Mouse (Mus musculus): ENCODE results near the gene Prok1. TPM values are rescaled to one million over a fixed set of nuclear protein-coding genes. Genes with fewer than 3 reads are reported as not detected.
A peak's percentile ranks its signal among the peaks of the same experiment; 100 is the strongest.

Prok1 gene
- polyA plus RNA-seq, 1 experiment from 2014 or later, result not detected

DNA sequence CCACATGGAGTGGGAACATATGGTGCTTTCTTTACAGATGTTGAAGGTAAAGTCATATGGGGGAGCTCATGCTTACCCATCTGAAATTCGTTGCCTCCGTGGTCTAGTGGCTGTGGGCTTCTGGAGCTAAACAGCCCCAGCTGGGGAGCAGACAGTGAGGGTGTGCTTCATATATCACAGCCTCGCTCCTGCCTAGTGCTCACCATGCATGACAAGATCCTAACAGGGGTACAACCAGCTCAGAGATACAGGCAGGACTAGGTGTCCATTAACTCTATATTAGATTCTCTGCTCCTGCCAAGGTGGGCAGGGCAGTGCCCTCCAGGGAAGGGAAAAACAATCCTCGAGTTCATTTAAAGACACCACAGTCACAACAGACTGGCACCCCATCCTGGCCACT is 8.3 kb downstream of the Prok1 start:
- ATAC-seq, result no peak
- no peak for TF ChIP-seq CTCF (IDR thresholded peaks at IDR 0.05; ENCODE audit: low read depth)
- no peak overlapping the region for H3K4me3 ChIP-seq (ENCODE audit: low read depth, low read length)
- H3K9ac ChIP-seq (ENCODE audit: low read depth, low read length), result no peak overlapping the region
- no peak overlapping the region for H3K4me2 ChIP-seq (replicated peaks; ENCODE audit: low read depth)
- H3K27me3 ChIP-seq (replicated peaks; ENCODE audit: control insufficient read depth, insufficient read depth, low read length), result no peaks in the 10 kb centered on the region
- 59% methylated on average over 4 of the region's 4 CpGs for WGBS
- peak overlapping the region; percentile 54; the same call in 1 of the 2 replicates for H3K27ac ChIP-seq (ENCODE audit: low read depth, low read length)
- H3K9me3 ChIP-seq (ENCODE audit: control insufficient read depth), result no peaks in the 10 kb centered on the region
- H3K4me1 ChIP-seq (replicated peaks; ENCODE audit: control insufficient read depth, insufficient read depth, low read length), result no peaks in the 10 kb centered on the region
- H3K36me3 ChIP-seq (ENCODE audit: control insufficient read depth, insufficient read depth), result no peaks in the 10 kb centered on the region

DNA sequence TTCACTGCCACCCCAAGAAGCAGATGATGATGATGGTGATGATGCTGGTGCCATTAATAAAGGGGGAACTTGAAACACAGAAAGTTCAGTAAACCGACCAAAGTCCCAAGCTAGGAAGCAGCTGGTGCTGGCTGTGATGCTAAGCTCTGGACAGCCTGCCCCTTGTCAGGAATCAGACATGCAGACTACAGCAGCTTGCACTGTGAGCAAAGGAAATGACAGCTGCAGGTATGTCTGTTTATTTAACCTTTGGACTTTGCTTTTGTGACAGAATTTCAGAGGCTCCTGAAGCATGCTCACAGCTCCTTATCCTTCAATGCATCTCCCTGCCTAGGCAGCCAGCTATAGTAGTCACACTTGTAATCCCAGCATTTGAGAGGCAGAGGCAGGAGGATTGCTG is 9.0 kb downstream of the Prok1 start, which contains the start of gene A630076J17Rik:
Gene A630076J17Rik, plus strand, starts transcription at position 88 of the 400 bp plus-strand sequence.
- 7% methylated on average over 1 of the region's 1 CpGs for WGBS
- H3K36me3 ChIP-seq (ENCODE audit: control insufficient read depth, insufficient read depth), result no peaks in the 10 kb centered on the region
- no peak within 1 kb of the TSS for H3K4me3 ChIP-seq (ENCODE audit: low read depth, low read length)
- no peak for TF ChIP-seq CTCF (IDR thresholded peaks at IDR 0.05; ENCODE audit: low read depth)
- H3K9ac ChIP-seq (ENCODE audit: low read depth, low read length), result no peak within 1 kb of the TSS
- H3K4me1 ChIP-seq (replicated peaks; ENCODE audit: control insufficient read depth, insufficient read depth, low read length), result no peaks in the 10 kb centered on the region
- no peaks in the 10 kb centered on the region for H3K27me3 ChIP-seq (replicated peaks; ENCODE audit: control insufficient read depth, insufficient read depth, low read length)
- H3K9me3 ChIP-seq (ENCODE audit: control insufficient read depth), result no peaks in the 10 kb centered on the region
- peak within 1 kb of the TSS; percentile 7; the same call in 1 of the 2 replicates for H3K4me2 ChIP-seq (replicated peaks; ENCODE audit: low read depth)
- H3K27ac ChIP-seq (ENCODE audit: low read depth, low read length), result peak within 1 kb of the TSS; percentile 69
- ATAC-seq, result peak; percentile 83

DNA sequence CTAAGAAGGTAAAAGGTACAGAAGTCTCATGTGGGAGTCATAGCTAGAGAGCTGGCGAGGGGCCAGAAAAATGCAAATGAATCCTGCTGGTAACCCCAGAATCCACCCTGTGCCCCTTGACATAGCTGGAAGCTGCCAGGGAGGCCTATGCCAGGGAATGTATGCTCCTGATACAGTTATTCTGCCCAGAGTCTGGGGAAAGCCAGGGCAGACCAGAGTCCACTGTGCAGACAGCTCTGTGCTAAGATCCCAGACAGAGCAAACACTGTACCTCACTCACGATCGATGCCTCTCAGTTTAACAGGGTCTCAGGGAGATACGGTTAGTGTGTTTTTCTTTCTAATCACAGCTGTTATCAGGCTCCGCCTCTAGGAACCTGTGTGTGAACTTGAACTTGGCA is 9.7 kb downstream of the Prok1 start:
- peak overlapping the region; percentile 69; the same call in 1 of the 2 replicates for H3K27ac ChIP-seq (ENCODE audit: low read depth, low read length)
- no peaks in the 10 kb centered on the region for H3K4me1 ChIP-seq (replicated peaks; ENCODE audit: control insufficient read depth, insufficient read depth, low read length)
- H3K36me3 ChIP-seq (ENCODE audit: control insufficient read depth, insufficient read depth), result no peaks in the 10 kb centered on the region
- no peak for TF ChIP-seq CTCF (IDR thresholded peaks at IDR 0.05; ENCODE audit: low read depth)
- ATAC-seq, result peak; percentile 87
- H3K4me3 ChIP-seq (ENCODE audit: low read depth, low read length), result no peak overlapping the region
- H3K27me3 ChIP-seq (replicated peaks; ENCODE audit: control insufficient read depth, insufficient read depth, low read length), result no peaks in the 10 kb centered on the region
- H3K9me3 ChIP-seq (ENCODE audit: control insufficient read depth), result no peaks in the 10 kb centered on the region
- 26% methylated on average over 5 of the region's 5 CpGs for WGBS
- peak overlapping the region; percentile 7; the same call in 1 of the 2 replicates for H3K4me2 ChIP-seq (replicated peaks; ENCODE audit: low read depth)
- H3K9ac ChIP-seq (ENCODE audit: low read depth, low read length), result no peak overlapping the region

DNA sequence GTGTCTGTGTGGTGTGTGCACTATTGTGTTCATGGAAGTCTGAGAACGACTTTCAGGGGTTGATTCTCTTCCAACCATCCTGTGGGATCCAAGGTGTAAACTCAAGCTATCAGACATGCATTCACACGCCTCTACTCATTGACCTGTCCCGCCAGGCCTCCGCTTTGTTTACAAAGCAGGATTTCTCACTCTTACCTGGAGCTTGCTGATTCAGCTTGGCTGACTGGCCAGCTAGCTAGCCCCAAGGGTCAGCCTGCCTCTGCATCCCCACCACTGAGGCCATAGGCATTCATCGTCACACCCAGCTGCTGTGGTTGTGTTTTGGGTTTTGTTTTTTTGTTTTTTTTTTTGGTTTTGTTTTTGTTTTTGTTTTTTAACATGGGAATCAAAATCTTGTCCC is 10.3 kb downstream of the Prok1 start:
- Histone ChIP-seq H3K4me2 (replicated peaks; ENCODE audit: low read depth) (no peak overlapping the region), H3K4me1 (replicated peaks; ENCODE audit: control insufficient read depth, insufficient read depth, low read length) (no peaks in the 10 kb centered on the region), H3K27ac (ENCODE audit: low read depth, low read length) (peak overlapping the region; percentile 22; the same call in 1 of the 2 replicates), H3K9ac (ENCODE audit: low read depth, low read length) (no peak overlapping the region), H3K36me3 (ENCODE audit: control insufficient read depth, insufficient read depth) (no peaks in the 10 kb centered on the region), H3K27me3 (replicated peaks; ENCODE audit: control insufficient read depth, insufficient read depth, low read length) (no peaks in the 10 kb centered on the region), H3K4me3 (ENCODE audit: low read depth, low read length) (no peak overlapping the region), H3K9me3 (ENCODE audit: control insufficient read depth) (no peaks in the 10 kb centered on the region)
- WGBS, result 42% methylated on average over 5 of the region's 5 CpGs
- ATAC-seq, result no peak
- no peak for TF ChIP-seq CTCF (IDR thresholded peaks at IDR 0.05; ENCODE audit: low read depth)

DNA sequence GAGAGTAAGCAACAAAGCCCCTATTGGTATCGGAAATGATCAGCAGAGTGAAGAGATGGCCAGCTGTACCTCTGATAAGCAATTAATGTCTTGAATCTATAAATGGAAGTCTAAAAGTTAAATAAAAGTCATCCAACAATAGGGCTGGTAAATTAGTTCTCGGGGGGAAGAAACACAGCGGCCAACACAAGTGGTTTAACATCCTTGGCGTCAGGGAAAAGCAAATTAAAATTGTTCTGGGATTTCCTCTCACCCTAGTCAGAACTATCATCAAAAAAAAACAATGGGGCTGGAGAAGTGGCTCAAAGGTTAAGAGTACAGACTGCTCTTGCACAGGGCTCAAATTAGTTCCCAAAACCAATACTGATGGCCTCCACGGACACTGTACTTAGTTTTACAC is 13.7 kb downstream of the Prok1 start:
- 91% methylated on average over 5 of the region's 5 CpGs for WGBS

DNA sequence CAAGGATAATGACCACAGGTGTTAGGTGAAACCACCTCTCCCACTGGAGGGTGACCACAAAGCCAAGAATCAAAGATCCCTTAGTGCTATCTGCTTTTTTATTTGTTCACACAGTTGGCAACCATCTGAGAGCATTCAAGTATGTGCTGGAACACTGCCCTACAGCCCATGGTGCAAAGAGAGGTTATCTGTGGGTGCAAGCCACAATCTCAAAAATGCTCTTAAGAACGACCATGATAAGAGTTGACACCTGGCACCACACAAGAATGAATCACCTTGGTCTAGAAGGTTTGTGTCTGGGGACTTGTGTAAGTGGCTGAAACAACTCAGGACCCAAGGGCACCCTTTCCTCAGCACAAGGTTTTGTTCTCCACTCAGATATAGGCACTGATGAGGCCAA is 16.3 kb downstream of the Prok1 start:
- no peak overlapping the region for H3K4me2 ChIP-seq (replicated peaks; ENCODE audit: low read depth)
- no peak overlapping the region for H3K27ac ChIP-seq (ENCODE audit: low read depth, low read length)
- H3K4me1 ChIP-seq (replicated peaks; ENCODE audit: control insufficient read depth, insufficient read depth, low read length), result no peaks in the 10 kb centered on the region
- no peak overlapping the region for H3K4me3 ChIP-seq (ENCODE audit: low read depth, low read length)
- H3K9me3 ChIP-seq (ENCODE audit: control insufficient read depth), result no peaks in the 10 kb centered on the region
- no peak for TF ChIP-seq CTCF (IDR thresholded peaks at IDR 0.05; ENCODE audit: low read depth)
- no peak for ATAC-seq
- 21% methylated on average over 1 of the region's 1 CpGs for WGBS
- no peak overlapping the region for H3K9ac ChIP-seq (ENCODE audit: low read depth, low read length)
- H3K27me3 ChIP-seq (replicated peaks; ENCODE audit: control insufficient read depth, insufficient read depth, low read length), result no peaks in the 10 kb centered on the region
- no peaks in the 10 kb centered on the region for H3K36me3 ChIP-seq (ENCODE audit: control insufficient read depth, insufficient read depth)

More for the DNA sequence above, 13.7 kb downstream of the Prok1 start:
- Histone ChIP-seq H3K4me1 (replicated peaks; ENCODE audit: control insufficient read depth, insufficient read depth, low read length) (no peaks in the 10 kb centered on the region), H3K4me2 (replicated peaks; ENCODE audit: low read depth) (no peak overlapping the region), H3K27ac (ENCODE audit: low read depth, low read length) (no peak overlapping the region), H3K36me3 (ENCODE audit: control insufficient read depth, insufficient read depth) (no peaks in the 10 kb centered on the region), H3K27me3 (replicated peaks; ENCODE audit: control insufficient read depth, insufficient read depth, low read length) (no peaks in the 10 kb centered on the region), H3K9me3 (ENCODE audit: control insufficient read depth) (no peaks in the 10 kb centered on the region), H3K4me3 (ENCODE audit: low read depth, low read length) (no peak overlapping the region), H3K9ac (ENCODE audit: low read depth, low read length) (no peak overlapping the region)
- ATAC-seq, result no peak
- TF ChIP-seq CTCF (IDR thresholded peaks at IDR 0.05; ENCODE audit: low read depth), result no peak

DNA sequence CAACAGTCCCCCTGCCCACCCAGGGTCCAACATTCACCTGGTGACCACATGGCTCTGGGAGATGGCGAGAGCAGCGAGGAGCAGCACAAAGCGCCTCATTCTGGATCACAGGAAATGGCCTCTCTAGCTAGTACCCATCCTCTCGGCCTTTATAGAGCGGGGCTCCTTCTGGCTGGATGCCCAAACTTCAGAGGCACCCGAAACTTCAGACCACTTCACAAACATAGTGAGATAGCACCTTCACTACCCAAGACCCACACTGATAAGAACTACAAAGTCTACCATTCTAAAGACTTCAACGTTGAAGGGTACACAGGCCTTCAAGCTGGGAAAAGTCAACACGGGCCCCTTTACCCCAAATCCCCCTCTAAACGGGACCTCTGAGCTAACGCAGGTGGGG is 17.9 kb downstream of the Prok1 start, which contains the start of gene Cym:
Gene Cym, minus strand, starts transcription at position 125 of the 400 bp plus-strand sequence.
- Histone ChIP-seq H3K4me1 (replicated peaks; ENCODE audit: control insufficient read depth, insufficient read depth, low read length) (0 out of 2 replicates have a peak, but pooled peaks cover 6% of the 10 kb centered on the region), H3K36me3 (ENCODE audit: control insufficient read depth, insufficient read depth) (no peaks in the 10 kb centered on the region), H3K9ac (ENCODE audit: low read depth, low read length) (no peak within 1 kb of the TSS), H3K9me3 (ENCODE audit: control insufficient read depth) (no peaks in the 10 kb centered on the region), H3K27me3 (replicated peaks; ENCODE audit: control insufficient read depth, insufficient read depth, low read length) (no peaks in the 10 kb centered on the region), H3K4me2 (replicated peaks; ENCODE audit: low read depth) (no peak within 1 kb of the TSS), H3K4me3 (ENCODE audit: low read depth, low read length) (no peak within 1 kb of the TSS), H3K27ac (ENCODE audit: low read depth, low read length) (no peak within 1 kb of the TSS)
- ATAC-seq, result no peak
- 57% methylated on average over 10 of the region's 10 CpGs for WGBS
- TF ChIP-seq CTCF (IDR thresholded peaks at IDR 0.05; ENCODE audit: low read depth), result no peak
